In the genomic region with DNA sequence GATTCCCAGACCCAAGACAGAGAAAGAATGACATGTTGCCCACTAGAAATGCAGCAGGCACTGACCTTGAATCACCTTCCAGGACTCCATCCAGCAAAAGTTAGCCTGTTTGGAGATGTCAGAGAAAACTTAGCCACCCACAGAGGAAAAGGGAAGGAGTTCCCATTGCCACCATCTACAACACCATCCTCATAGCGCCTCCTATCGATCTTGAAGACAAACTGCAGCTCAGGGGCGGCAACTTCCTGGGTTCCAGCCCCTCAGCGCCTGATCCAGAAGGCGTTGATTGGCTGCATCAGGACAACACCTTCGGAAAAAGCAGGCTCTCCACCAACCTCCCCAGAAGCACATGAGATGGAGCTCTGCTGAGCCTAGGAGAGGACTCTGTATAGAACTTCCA, we compare ENCODE assay signal across 8 mouse cellular contexts. TPM values are rescaled to one million over a fixed set of nuclear protein-coding genes. Genes with fewer than 3 reads are reported as not detected.
DNase-seq lines count a peak whose midpoint lies in the region; TF ChIP-seq lines count a peak whose summit lies in the region.

No protein-coding gene starts in this region.

- peak; percentile 48 for DNase-seq in adrenal gland, postnatal 14 days
- no peak for DNase-seq in adrenal gland, adult 2 months
- DNase-seq in urinary bladder, postnatal 14 days (ENCODE audit: low spot score), result peak; percentile 37
- DNase-seq in urinary bladder, postnatal 25 days (ENCODE audit: low spot score), result no peak
- DNase-seq in heart, postnatal 4 days, result peak; percentile 71
- DNase-seq in lung, adult 2 months, result no peak
- peak; percentile 64 for DNase-seq in yolk sac, embryonic 10.5 days (ENCODE audit: low spot score)
- DNase-seq in left cerebral cortex, adult 8-10 months (ENCODE audit: low spot score in 2 of 2), result no peak

- WGBS in lung, adult 2 months, result 22% methylated on average over 6 of the region's 6 CpGs

- TF ChIP-seq CTCF in lung, adult 2 months (IDR thresholded peaks at IDR 0.05; ENCODE audit: insufficient read depth, low read length), result peak; percentile 40; the same call in 1 of the 2 replicates

- TF ChIP-seq POLR2A in lung, adult 2 months (IDR thresholded peaks at IDR 0.05; ENCODE audit: borderline replicate concordance, extremely low read depth, low read depth, low read length), result peak; percentile 18; the same call in 1 of the 2 replicates

- H3K4me1 ChIP-seq in lung, adult 2 months (ENCODE audit: control insufficient read depth, insufficient read depth, low read length), result no peaks in the 10 kb centered on the region

- H3K4me3 ChIP-seq in lung, adult 2 months (replicated peaks; ENCODE audit: extremely low read depth, low read depth, low read length), result peak overlapping the region; percentile 50

RNA-seq across cellular contexts. Expression of gene Adamts15, which starts 1.5 kb away (rescaled TPM):
- 3.8 and 5.2 TPM in 2 replicates for total RNA-seq in adrenal gland, postnatal 14 days (2021)
- total RNA-seq in adrenal gland, adult 2 months (2021), result 1 to 10 TPM; 4.6 to 4.9 TPM
- polyA plus RNA-seq in adrenal gland, adult 2 months (2012; rRNA removed), result 3.4 and 3.5 TPM in 2 replicates
- 10 to 100 TPM; 11.5 to 15.2 TPM for total RNA-seq in heart, postnatal 4 days (2021)
- polyA plus RNA-seq in lung, adult 2 months (2012; rRNA removed), result 26.6 and 29.6 TPM in 2 replicates
- total RNA-seq in left cerebral cortex, adult 8-10 months (2022), result 1 to 10 TPM; 4.2 to 5.0 (median 4.7) TPM

RNA-seq across cellular contexts. Expression of gene Adamts8, which starts 21.6 kb away (rescaled TPM):
- 0.37 and 0.38 TPM in 2 replicates for total RNA-seq in adrenal gland, postnatal 14 days (2021)
- total RNA-seq in adrenal gland, adult 2 months (2021), result under 1 TPM; 0.12 to 0.14 TPM
- polyA plus RNA-seq in adrenal gland, adult 2 months (2012; rRNA removed), result 0.04 and 0.34 TPM in 2 replicates
- 10 to 100 TPM; 34.3 to 35.1 TPM for total RNA-seq in heart, postnatal 4 days (2021)
- polyA plus RNA-seq in lung, adult 2 months (2012; rRNA removed), result 8.6 and 11.8 TPM in 2 replicates
- 1 to 10 TPM; 2.9 to 3.8 (median 3.0) TPM for total RNA-seq in left cerebral cortex, adult 8-10 months (2022)

Comparison
In these comparisons a context has a peak if more than half of its experiments do, and no peak if none do; other contexts are left out.
1. DNase-seq: peak in adrenal gland, postnatal 14 days (single experiment), urinary bladder, postnatal 14 days (single experiment), heart, postnatal 4 days (single experiment) and yolk sac, embryonic 10.5 days (single experiment); none in adrenal gland, adult 2 months (single experiment), urinary bladder, postnatal 25 days (single experiment), lung, adult 2 months (single experiment) and left cerebral cortex, adult 8-10 months (0 of 2).
2. RNA of gene Adamts8, which starts 21.6 kb away (total RNA-seq): 34.3 to 35.1 TPM in heart, postnatal 4 days; 2.9 to 3.8 TPM in left cerebral cortex, adult 8-10 months, 0.37 to 0.38 TPM in adrenal gland, postnatal 14 days and 0.12 to 0.14 TPM in adrenal gland, adult 2 months; every median in the first group is over 4 times any median in the second.